Mouse (Mus musculus) forebrain, embryonic 14.5 days (tissue): ENCODE results near the gene Traf3ip3. TPM values are rescaled to one million over a fixed set of nuclear protein-coding genes. Genes with fewer than 3 reads are reported as not detected.

Experiments
- ATAC-seq: fragments of 200-750 bp; cut with Nextera tagmentation; 2 replicates; pipeline ENCODE4 v1.8.0; 2017; ENCODE audit warnings: mild to moderate bottlenecking, moderate library complexity
- DNase-seq: peaks from one replicate; pipeline ENCODE4 v3.0.0-alpha.2; 2015; ENCODE audit warnings: low spot score
- H3K27ac ChIP-seq: fragments of 300-500 bp; sonication (generic); 2 replicates; pipeline ENCODE4 v1.5.1; 2014; ENCODE audit warnings: low read depth, mild to moderate bottlenecking, control low read depth, low read length, moderate library complexity
- H3K27me3 ChIP-seq: fragments of 300-500 bp; sonication (generic); replicated peaks from 2 replicates; pipeline ENCODE4 v1.6.1; 2014; ENCODE audit warnings: low read length, control low read depth, mixed read lengths; ENCODE audit not compliant: control insufficient read depth, insufficient read depth
- H3K36me3 ChIP-seq: fragments of 300-500 bp; sonication (generic); 2 replicates; pipeline ENCODE4 v1.6.1; 2014; ENCODE audit warnings: low read length, control low read depth; ENCODE audit not compliant: control insufficient read depth, insufficient read depth
- H3K4me1 ChIP-seq: fragments of 300-500 bp; sonication (generic); 2 replicates; pipeline ENCODE4 v1.6.1; 2014; ENCODE audit warnings: antibody characterized with exemption, low read length, control low read depth; ENCODE audit not compliant: control insufficient read depth, insufficient read depth
- H3K4me2 ChIP-seq: fragments of 300-500 bp; sonication (generic); 2 replicates; pipeline ENCODE4 v1.6.1; 2014; ENCODE audit warnings: mild to moderate bottlenecking, control low read depth, low read length
- H3K4me3 ChIP-seq: fragments of 300-500 bp; sonication (generic); 2 replicates; pipeline ENCODE4 v1.5.1; 2014; ENCODE audit warnings: low read depth, low read length, control low read depth
- H3K9ac ChIP-seq: fragments of 300-500 bp; sonication (generic); 2 replicates; pipeline ENCODE4 v1.6.1; 2014; ENCODE audit warnings: mild to moderate bottlenecking, low read length, control low read depth, moderate library complexity
- H3K9me3 ChIP-seq: fragments of 300-500 bp; sonication (generic); replicated peaks from 2 replicates; pipeline ENCODE4 v1.6.1; 2016; ENCODE audit warnings: low read length, control low read depth, mixed read lengths; ENCODE audit not compliant: control insufficient read depth
- WGBS: fragments of 180-500 bp; shearing (Covaris S2); extraction: QIAGEN DNeasy Blood & Tissue Kit; methylation state at CpG from one replicate; pipeline ENCODE4 v1.1.7; 2014; 5-methylcytosine and 5-hydroxymethylcytosine counted together
- polyA plus RNA-seq: library from polyadenylated mRNA; unstranded; fragments of >200 nt; fragmentation: Nextera tagmentation; extraction: Ambion mirVana; gene quantifications from 2 replicates; pipeline ENCODE4 v1.2.1, GENCODE M21; 2014

Traf3ip3 gene
- polyA plus RNA-seq, 1 experiment from 2014 or later: 1.5 TPM

DNA sequence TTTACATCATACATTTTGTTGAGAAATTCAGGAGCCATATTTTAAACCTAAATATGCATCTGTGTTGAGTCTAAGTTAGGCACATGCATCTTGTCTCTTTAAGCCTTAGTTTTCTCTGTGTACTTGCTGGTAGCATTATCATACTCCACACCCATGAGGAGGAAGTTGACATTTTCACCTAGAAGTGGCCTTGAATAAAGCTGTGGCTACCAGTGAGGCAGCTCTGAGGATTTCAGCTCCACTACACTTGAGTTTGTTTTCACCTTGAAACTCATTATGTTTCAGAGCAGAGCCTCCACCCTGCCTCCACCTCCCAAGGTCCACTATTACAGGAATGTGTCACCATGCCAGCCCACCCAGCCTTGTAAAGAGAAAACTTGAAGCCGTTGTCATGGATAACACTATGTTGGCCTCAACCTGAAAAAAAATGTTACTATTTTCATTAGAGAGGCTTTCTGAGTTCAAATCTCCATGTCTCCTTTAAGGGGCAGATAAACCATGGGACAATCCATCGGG lies 32.7 kb upstream of the Traf3ip3 start:
- H3K27ac ChIP-seq: no peak overlapping the region
- no peak overlapping the region for H3K4me3 ChIP-seq
- no peak overlapping the region for H3K4me2 ChIP-seq
- H3K36me3 ChIP-seq: no peaks in the 10 kb centered on the region
- H3K4me1 ChIP-seq: no peaks in the 10 kb centered on the region
- no peaks in the 10 kb centered on the region for H3K27me3 ChIP-seq
- no peak overlapping the region for H3K9ac ChIP-seq
- DNase-seq (no peak), ATAC-seq (no peak)
- no peaks in the 10 kb centered on the region for H3K9me3 ChIP-seq
- WGBS: 97% methylated on average over 2 of the region's 2 CpGs

DNA sequence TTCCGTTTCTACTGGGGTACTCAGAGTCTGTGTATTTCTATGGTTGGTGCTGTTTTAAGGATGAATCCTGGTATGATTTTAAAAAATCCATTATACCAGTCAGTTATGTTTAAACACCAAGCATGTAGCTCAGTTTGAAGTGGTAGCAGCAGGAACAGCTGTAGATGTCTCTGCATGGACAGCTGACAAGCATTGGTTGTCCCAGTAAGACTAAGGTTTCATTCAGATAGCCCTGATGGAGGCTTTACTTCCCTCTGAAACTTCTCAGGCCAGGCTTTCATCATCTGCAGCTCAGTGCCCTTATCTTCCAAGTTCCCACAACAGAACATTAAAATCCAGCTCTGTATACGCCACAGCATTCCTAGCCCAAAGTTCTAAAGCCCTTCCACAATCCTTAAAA lies 31.2 kb upstream of the Traf3ip3 start:
- Histone ChIP-seq H3K4me1 (no peaks in the 10 kb centered on the region), H3K9me3 (no peaks in the 10 kb centered on the region), H3K27ac (no peak overlapping the region), H3K36me3 (no peaks in the 10 kb centered on the region), H3K9ac (no peak overlapping the region), H3K4me3 (no peak overlapping the region), H3K27me3 (no peaks in the 10 kb centered on the region), H3K4me2 (no peak overlapping the region)
- WGBS: 82% methylated on average over 2 of the region's 2 CpGs
- no peak for DNase-seq
- no peak for ATAC-seq

- H3K4me1 ChIP-seq: no peaks in the 10 kb centered on the region
- WGBS: 91% methylated on average over 5 of the region's 5 CpGs
- no peaks in the 10 kb centered on the region for H3K9me3 ChIP-seq
Measured at GRCm38 (mm10) chr1:193230935-193231334, 29.4 kb upstream of the Traf3ip3 start.

DNA sequence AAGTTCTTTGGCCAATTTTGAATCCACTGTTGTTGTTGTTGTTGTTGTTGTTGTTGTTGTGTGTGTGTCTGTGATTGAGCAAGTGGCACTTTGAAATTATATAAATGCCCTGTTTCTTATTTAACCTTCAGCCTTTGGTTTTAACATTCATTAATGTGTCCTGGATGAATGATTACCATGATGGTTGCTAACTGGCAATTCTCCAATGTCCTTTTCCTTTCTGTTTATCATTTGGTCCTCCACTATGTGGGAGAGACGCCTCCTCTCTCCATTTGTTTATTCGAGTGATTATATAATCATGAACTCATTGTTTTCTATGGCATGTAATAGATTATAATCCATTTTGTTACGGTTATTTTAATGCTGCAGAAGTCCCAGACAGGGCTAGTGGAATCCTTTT lies 29.0 kb upstream of the Traf3ip3 start:
- ATAC-seq (no peak), DNase-seq (no peak)
- no peaks in the 10 kb centered on the region for H3K9me3 ChIP-seq
- no peak overlapping the region for H3K4me3 ChIP-seq
- no peak overlapping the region for H3K27ac ChIP-seq
- H3K9ac ChIP-seq: no peak overlapping the region
- WGBS: 81% methylated on average over 3 of the region's 3 CpGs
- H3K36me3 ChIP-seq: no peaks in the 10 kb centered on the region
- no peaks in the 10 kb centered on the region for H3K4me1 ChIP-seq
- H3K4me2 ChIP-seq: no peak overlapping the region
- no peaks in the 10 kb centered on the region for H3K27me3 ChIP-seq

More at GRCm38 (mm10) chr1:193230935-193231334, 29.4 kb upstream of the Traf3ip3 start:
- Histone ChIP-seq H3K4me3 (no peak overlapping the region), H3K4me2 (no peak overlapping the region), H3K9ac (no peak overlapping the region), H3K36me3 (no peaks in the 10 kb centered on the region), H3K27me3 (no peaks in the 10 kb centered on the region), H3K27ac (no peak overlapping the region)
- DNase-seq (no peak), ATAC-seq (no peak)

DNA sequence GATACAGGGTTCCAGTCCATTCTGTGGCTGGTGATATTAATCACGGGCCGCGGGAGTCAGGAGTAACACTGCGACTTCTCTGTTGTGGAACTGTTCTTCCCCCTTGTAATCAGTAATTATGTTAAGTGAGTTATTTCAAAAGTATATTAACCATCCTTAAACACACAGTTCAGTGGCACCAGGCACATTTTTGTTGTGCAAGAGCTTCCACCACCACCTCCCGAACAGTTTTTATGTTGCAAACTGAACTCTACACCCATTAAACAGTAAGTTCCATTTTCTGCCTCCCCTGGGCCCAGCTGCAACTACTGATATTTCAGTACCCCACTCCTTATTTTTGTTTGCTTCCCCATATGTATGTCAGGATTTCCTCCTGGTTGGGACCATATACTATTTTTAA lies 28.1 kb upstream of the Traf3ip3 start:
- H3K4me3 ChIP-seq: no peak overlapping the region
- H3K27ac ChIP-seq: no peak overlapping the region
- DNase-seq (no peak), ATAC-seq (no peak)
- WGBS: 94% methylated on average over 5 of the region's 5 CpGs
- no peak overlapping the region for H3K9ac ChIP-seq
- no peak overlapping the region for H3K4me2 ChIP-seq
- H3K4me1 ChIP-seq: no peaks in the 10 kb centered on the region
- no peaks in the 10 kb centered on the region for H3K36me3 ChIP-seq
- H3K27me3 ChIP-seq: no peaks in the 10 kb centered on the region
- no peaks in the 10 kb centered on the region for H3K9me3 ChIP-seq

DNA sequence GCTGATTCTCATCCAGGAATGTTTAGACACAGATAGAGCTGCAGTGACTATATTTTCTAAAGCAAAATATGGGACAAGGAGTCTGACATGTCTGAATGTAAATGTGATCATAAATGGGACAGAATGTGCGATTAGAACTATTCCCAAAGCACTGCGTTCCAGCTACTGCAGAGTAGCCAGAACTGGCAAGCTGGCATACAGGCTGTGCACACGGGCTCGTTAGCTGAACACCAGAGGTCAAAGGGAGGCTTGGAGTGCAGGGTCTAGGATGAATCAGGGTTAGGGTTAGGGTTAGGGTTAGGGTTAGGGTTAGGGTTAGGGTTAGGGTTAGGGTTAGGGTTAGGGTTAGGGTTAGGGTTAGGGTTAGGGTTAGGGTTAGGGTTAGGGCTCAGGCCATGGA lies 26.0 kb upstream of the Traf3ip3 start:
- WGBS: 62% methylated on average over 4 of the region's 4 CpGs
- no peaks in the 10 kb centered on the region for H3K9me3 ChIP-seq
- no peak overlapping the region for H3K4me3 ChIP-seq
- H3K4me2 ChIP-seq: no peak overlapping the region
- no peaks in the 10 kb centered on the region for H3K4me1 ChIP-seq
- ATAC-seq (no peak), DNase-seq (no peak)
- no peak overlapping the region for H3K9ac ChIP-seq
- no peak overlapping the region for H3K27ac ChIP-seq
- H3K27me3 ChIP-seq: no peaks in the 10 kb centered on the region
- no peaks in the 10 kb centered on the region for H3K36me3 ChIP-seq

DNA sequence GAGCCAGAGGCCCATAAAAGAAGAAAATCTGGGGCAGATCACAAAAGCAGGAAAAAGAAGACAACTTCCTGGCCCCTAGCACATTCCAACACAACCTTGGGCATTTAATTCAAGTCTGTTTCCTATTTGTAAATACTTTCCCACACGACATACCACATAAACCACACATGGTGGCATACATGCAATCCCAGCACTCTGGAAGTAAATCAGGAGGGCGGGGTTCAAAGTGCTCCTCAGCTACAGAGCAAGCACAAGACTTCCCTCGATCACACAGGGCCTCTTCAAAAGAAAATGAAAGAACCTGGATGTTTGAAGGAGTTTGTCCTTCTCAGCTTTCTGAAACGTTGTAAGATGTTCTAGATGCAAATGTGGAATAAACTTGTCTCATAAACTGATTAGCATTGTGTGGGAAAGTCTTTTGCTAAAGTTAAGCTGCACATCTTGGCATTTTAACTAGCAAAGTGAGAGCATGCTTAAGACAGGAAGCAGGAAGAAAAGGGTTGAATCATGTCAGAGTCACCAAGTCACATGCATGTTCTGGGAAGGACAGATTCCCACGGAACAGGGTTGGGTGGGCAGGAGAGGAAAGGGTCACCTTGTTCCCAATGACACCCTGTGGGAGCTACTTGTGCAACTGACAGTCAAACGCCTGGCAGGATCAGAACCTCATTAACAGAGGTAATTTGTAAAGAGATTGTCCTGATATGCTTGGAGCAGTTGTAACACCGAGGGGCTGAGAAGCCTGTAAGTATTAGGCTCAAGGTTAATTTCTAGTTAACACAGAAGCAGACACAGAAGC lies 25.4 kb upstream of the Traf3ip3 start:
- Histone ChIP-seq H3K4me2 (no peak overlapping the region), H3K9me3 (no peaks in the 10 kb centered on the region), H3K27ac (no peak overlapping the region), H3K4me1 (no peaks in the 10 kb centered on the region), H3K9ac (no peak overlapping the region), H3K4me3 (no peak overlapping the region), H3K27me3 (no peaks in the 10 kb centered on the region), H3K36me3 (no peaks in the 10 kb centered on the region)
- DNase-seq (no peak), ATAC-seq (no peak)
- 50% methylated on average over 7 of the region's 7 CpGs for WGBS

GRCm38 (mm10) chr1:193226114-193226513 lies 24.6 kb upstream of the Traf3ip3 start:
- H3K9me3 ChIP-seq: no peaks in the 10 kb centered on the region
- WGBS: 94% methylated on average over 4 of the region's 4 CpGs

DNA sequence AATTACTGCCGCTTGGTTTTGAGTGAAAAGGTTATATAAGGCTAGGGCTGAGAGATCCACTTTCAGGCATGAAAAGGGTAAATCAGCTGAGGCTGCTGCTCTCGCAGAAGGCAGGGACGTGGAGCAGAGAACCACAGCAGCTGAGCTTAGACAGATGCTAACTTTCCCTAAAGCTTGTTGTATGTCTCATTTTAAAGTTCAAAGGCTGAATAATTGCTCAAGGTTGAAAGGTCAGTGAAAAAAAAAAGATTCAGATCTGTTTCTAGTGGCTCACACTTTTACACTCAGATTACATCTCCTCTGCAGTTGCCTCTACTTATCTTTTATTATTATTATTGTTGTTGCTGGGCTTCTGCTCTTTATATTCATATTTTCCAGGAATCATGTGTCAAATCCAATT lies 24.0 kb upstream of the Traf3ip3 start:
- no peak overlapping the region for H3K4me3 ChIP-seq
- 8% methylated on average over 3 of the region's 3 CpGs for WGBS

More at GRCm38 (mm10) chr1:193226114-193226513, 24.6 kb upstream of the Traf3ip3 start:
- no peak for DNase-seq
- H3K4me3 ChIP-seq: no peak overlapping the region
- H3K36me3 ChIP-seq: no peaks in the 10 kb centered on the region
- no peak overlapping the region for H3K9ac ChIP-seq
- no peak overlapping the region for H3K27ac ChIP-seq
- no peak for ATAC-seq
- no peak overlapping the region for H3K4me2 ChIP-seq
- no peaks in the 10 kb centered on the region for H3K4me1 ChIP-seq
- H3K27me3 ChIP-seq: no peaks in the 10 kb centered on the region

More for the DNA sequence above, 24.0 kb upstream of the Traf3ip3 start:
- Histone ChIP-seq H3K27ac (no peak overlapping the region), H3K27me3 (no peaks in the 10 kb centered on the region), H3K9me3 (no peaks in the 10 kb centered on the region), H3K4me1 (no peaks in the 10 kb centered on the region), H3K36me3 (no peaks in the 10 kb centered on the region), H3K4me2 (no peak overlapping the region), H3K9ac (no peak overlapping the region)
- DNase-seq: no peak
- ATAC-seq: no peak
